Mouse (Mus musculus): Measurements from ENCODE around the gene Fam20a.

Gene Fam20a

DNA sequence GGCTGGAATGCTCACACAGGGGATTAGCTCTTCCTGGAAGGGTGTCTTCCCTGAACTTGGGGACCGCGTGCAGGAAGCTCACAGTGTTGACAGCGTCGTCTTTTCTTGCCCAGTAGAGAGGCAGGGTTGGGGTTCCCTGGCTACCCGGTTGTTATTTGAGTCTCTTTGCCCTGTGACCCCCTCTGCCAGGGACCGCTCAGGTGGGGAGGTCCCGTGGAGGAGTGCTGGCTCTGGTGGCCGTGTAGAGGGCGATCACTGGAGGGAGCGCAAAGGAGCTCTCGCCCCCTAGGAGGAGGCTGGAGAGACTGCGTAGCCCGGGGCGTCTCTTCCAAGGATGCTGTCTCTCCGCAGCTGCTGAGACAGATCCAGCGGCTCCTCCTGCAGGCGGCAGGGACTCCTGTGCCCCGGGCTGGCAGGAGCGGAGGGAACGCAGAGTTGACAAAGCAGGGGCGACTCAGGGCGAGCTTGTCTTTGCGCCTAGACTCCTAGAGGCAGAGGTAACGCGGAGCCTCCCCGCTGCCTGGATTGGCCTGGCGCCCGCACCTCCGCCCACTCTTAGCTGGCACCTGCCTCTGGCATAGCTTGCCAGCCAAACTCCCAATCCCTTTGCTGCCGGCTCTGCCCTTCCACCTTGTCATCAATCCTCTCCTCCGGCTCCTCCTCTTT, at the start of gene Fam20a:
Gene Fam20a (minus strand): TSS at position 499 of the 666 bp plus-strand sequence.
- peak; percentile 40 for DNase-seq (ENCODE audit: low read depth, low spot score)

- no peak for DNase-seq (ENCODE audit: low read depth, low spot score)
Measured at GRCm38 (mm10) chr11:109771381-109771780, 49.3 kb upstream of the Fam20a start.

- no peak for DNase-seq (ENCODE audit: low read depth, low spot score)
Measured at GRCm38 (mm10) chr11:109770185-109770584, 48.1 kb upstream of the Fam20a start.

- no peak for DNase-seq (ENCODE audit: low read depth, low spot score)
Measured at GRCm38 (mm10) chr11:109769091-109769490, 47.0 kb upstream of the Fam20a start.

DNA sequence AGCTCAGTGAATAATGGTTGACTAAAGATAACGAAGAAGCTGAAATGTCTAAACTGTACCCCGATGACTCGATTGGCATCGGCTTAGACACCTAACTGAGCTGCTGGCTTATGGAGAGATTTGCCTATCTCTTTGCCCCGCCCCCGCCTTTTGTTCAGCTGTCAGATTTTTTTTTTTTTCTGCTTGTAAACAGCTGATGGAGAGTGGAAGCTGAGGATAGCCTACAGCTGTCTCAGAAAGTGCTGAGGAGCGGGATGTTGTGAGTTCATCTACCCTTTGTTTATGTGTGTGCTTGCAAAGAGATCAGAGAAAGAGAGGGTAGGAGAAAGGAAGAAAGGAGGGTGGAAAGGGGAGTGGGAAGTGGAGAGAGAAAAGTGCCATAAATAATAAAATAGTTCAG, 38.0 kb upstream of the Fam20a start:
- DNase-seq (ENCODE audit: low read depth, low spot score) = no peak

DNA sequence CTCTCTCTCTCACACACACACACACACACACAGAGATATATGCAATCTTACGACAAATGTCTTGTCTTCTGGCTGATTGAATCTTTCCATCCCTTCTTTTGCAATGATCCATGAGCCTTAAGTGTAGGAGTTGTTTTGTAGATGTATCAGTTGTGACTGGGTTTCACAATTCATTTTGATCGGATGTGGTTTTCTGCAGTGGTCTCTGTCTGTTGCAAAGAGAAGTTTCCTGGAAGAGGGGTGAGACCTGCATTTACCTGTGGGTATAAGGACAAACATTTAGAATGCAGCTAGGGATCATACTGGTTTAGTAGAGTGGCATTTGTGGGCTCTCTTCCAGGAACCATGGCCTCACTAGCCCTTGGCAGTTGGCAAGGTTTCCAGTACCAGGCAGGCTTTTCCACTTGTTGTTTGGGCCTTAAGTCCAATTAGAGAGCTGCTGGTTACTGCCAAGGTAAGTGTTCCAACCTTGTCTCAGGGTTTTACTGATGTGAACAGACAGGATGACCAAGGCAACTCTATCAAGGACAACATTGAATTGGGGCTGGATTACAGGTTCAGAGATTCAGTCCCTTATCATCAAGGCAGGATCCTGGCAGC, 36.6 kb upstream of the Fam20a start:
- no peak for DNase-seq (ENCODE audit: low read depth, low spot score)

DNA sequence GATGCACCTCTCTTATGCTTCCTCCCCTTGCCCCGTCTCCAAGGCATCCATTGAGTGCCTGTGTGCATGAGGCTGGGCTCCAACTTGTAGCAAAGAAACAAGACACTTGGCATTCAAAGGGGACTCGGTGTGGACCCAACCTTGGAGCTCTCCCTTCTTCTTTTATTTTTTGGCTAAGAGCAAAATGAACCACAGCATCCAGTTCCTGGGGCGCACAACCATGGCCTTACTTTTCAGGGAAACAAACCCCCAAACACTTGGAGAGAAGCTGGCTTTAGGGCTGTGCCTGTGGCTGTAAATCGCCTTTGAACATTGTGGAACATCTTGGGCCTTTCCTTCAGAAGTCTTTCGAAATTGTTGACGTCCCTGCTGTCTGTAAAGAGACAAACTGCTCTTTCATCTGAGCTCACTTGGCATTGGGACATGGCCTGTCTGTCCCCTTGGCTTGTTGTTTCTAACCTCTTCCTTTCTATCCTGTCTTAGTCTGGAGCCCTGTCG, 32.1 kb upstream of the Fam20a start:
- DNase-seq (ENCODE audit: low read depth, low spot score) = no peak

- peak; percentile 21 for DNase-seq (ENCODE audit: low read depth, low spot score)
Measured at GRCm38 (mm10) chr11:109751636-109752603, 29.8 kb upstream of the Fam20a start.

GRCm38 (mm10) chr11:109745210-109745609, 23.1 kb upstream of the Fam20a start:
- no peak for DNase-seq (ENCODE audit: low read depth, low spot score)

- DNase-seq (ENCODE audit: low read depth, low spot score) = no peak
Measured at GRCm38 (mm10) chr11:109737967-109738366, 15.9 kb upstream of the Fam20a start.

DNA sequence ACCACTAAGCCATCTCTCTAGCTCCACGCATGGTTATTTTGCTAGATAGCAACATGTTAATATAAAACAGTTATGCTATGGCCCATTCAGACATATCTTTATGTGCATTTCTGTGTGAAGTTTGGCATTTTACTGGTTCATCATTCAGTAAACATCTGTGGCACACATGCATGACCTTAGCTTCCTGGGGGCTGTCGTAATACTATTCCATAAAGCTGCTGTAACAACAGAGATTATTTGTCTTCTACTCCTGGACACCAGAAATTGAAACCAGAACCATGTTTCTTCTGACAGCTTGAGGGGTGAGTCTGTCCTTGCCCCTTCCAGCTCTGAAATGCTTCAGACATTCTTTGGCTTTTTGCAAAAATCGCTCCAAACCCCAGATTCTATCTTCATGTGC, 14.3 kb upstream of the Fam20a start:
- DNase-seq (ENCODE audit: low read depth, low spot score) = peak; percentile 41

GRCm38 (mm10) chr11:109734341-109734740, 12.3 kb upstream of the Fam20a start:
- DNase-seq (ENCODE audit: low read depth, low spot score) = no peak

GRCm38 (mm10) chr11:109732726-109733438, 10.8 kb upstream of the Fam20a start:
- DNase-seq (ENCODE audit: low read depth, low spot score) = no peak

- no peak for DNase-seq (ENCODE audit: low read depth, low spot score)
Measured at GRCm38 (mm10) chr11:109728371-109728770, 6.3 kb upstream of the Fam20a start.

GRCm38 (mm10) chr11:109722711-109723110, 632 bp upstream of the Fam20a start:
- no peak for DNase-seq (ENCODE audit: low read depth, low spot score)

DNA sequence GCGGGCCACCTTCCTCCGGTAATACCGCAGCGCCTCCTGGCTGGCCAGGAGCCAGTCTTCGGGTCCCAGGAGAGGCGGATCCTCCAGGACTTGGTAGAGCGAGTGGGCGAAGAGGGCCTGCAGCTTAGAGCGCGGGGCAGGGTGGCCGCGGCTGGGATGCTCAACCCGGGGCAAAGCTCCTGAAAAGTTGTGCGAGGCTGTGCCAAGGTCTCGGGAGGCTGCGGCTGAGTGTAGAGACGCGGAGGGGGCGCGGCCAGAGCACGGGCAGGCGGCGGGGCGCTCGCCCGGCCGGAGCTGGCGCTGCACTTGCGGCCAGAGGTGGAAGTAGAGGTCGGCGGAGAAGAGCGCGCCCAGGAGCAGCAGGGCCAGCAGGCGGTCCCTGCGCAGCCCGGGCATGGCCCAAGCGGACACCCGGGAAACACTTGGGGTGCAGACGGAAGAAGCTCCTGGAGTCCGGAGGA, 729 bp downstream of the Fam20a start:
- peak; percentile 43 for DNase-seq (ENCODE audit: low read depth, low spot score)

DNA sequence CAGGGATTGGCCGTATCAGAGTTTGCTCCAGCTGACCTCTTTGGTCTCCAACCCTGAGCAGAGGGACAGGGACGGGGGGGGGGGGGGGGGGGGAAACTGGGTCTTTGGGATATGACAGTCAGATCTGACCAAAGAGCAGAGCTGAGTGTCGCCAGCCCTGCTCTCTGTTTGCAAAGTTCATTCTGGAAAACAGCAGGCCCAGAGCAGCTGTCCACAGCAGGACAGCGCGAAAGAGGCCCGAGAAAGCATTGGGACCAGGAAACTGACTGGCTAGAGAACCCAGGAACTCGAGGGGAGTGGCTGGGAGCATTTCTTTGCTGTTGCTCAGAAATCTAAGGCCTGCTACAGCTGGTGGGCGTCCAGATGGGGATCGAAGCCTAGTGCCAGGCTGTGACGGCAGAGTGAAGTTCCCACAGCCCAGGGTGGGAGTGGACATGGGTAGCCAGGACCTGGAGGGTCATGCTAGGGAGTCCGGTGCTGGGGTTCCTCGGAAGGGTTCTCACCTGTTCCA, 1.2 kb downstream of the Fam20a start:
- DNase-seq (ENCODE audit: low read depth, low spot score) = no peak

- no peak for DNase-seq (ENCODE audit: low read depth, low spot score)
Measured at GRCm38 (mm10) chr11:109719399-109719798, 2.7 kb downstream of the Fam20a start.

DNA sequence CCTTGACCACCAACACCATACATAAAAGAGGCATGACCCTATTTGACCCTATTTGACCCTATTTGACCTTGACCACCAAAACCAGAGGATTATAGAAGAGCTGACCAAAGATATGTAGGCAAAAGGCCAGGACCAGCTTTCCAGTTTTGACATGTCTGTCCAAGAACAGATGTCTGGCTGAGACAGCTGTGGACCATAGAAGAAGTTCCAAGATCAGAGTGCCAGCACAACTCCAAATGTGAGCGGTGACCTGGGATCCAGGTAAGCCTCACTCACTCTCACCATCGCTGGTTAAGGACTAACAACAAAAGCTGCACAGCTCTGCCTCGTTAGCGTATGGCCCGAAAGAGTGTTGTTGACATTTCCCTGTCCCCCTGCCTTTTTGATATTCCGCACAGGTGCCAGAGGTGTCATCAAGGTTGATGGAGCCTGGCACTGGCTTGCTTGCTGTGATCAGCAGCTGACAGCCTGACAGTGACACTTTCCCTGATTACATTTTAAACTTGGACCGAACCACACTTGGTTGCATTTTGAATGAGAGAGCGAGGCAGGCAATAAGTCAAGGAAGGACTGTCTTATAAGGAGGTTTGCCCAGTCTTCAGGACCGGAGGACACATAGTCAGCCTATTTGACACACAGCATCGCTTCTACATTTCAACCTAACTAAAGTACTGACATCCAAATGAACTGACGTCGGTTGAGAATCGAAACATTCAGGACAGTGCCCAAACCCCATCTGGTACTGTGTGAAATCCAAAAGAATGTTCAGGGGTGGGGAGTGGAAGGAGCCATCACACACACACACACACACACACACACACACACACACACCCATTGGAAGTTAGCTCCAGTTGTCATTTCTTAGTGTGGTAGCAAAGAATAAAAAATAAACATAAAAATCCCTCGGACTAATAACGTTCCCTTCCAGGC, 3.8 kb downstream of the Fam20a start:
- no peak for DNase-seq (ENCODE audit: low read depth, low spot score)

GRCm38 (mm10) chr11:109717448-109717847, 4.6 kb downstream of the Fam20a start:
- no peak for DNase-seq (ENCODE audit: low read depth, low spot score)
